ENCODE assay signal across 11 mouse cellular contexts in the genomic region with DNA sequence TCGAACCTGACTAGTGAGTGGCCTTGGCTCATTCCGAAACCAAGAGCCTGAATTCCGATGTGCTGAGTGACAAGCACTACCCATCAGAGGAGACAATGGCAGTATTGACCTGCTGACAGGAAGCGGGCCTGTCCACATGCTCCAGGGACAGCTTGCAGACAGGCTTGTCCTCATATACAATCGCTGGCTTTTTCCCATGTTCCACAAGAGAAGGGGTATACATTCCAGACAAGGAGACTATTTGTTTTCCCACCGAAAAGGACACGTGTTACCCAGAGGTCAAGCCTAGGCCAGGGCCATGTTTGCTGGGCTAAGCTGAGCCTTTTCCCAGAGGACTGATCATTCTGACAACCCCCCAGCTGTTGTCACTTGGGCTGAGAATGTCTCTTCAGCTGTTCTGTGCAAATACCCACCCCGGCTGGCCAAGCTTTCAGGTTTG.
DNase-seq lines count a peak whose midpoint lies in the region; ATAC-seq and TF ChIP-seq lines count a peak whose summit lies in the region.
"Had no signal": no experiment of that assay in that cellular context is flagged by ENCODE, and none has a peak within 500 bp of the region (broad histone marks: within the 10 kb centered on the region; RNA-seq: fewer than 3 reads in every experiment).

No protein-coding gene starts in this region.

- no peaks in the 10 kb centered on the region for H3K9me3 ChIP-seq in hindbrain, embryonic 11.5 days (ENCODE audit: control insufficient read depth, low read length)
- no peaks in the 10 kb centered on the region for H3K9me3 ChIP-seq in hindbrain, postnatal 0 days (ENCODE audit: low read length)
- H3K9me3 ChIP-seq in intestine, postnatal 0 days (ENCODE audit: control insufficient read depth) = no peaks in the 10 kb centered on the region
- H3K9me3 ChIP-seq: forebrain, embryonic 12.5 days had no signal

- no peak for TF ChIP-seq CTCF in hindbrain, postnatal 0 days (IDR thresholded peaks at IDR 0.05; ENCODE audit: low read depth)
- no peak for TF ChIP-seq CTCF in intestine, postnatal 0 days (IDR thresholded peaks at IDR 0.05; ENCODE audit: low read depth)

- H3K27ac ChIP-seq in hindbrain, embryonic 11.5 days (ENCODE audit: low read depth, low read length) = no peak overlapping the region
- H3K27ac ChIP-seq in hindbrain, postnatal 0 days = no peak overlapping the region
- H3K27ac ChIP-seq in intestine, postnatal 0 days (ENCODE audit: low read depth, low read length) = no peak overlapping the region
- H3K27ac ChIP-seq: forebrain, embryonic 12.5 days had no signal

- WGBS in hindbrain, embryonic 11.5 days = 44% methylated on average over 8 of the region's 8 CpGs
- 53% methylated on average over 8 of the region's 8 CpGs for WGBS in hindbrain, postnatal 0 days
- WGBS in intestine, postnatal 0 days = 34% methylated on average over 8 of the region's 8 CpGs

- H3K9ac ChIP-seq in hindbrain, embryonic 11.5 days (ENCODE audit: low read depth, low read length) = no peak overlapping the region
- H3K9ac ChIP-seq in hindbrain, postnatal 0 days (replicated peaks; ENCODE audit: low read length) = no peak overlapping the region
- H3K9ac ChIP-seq in intestine, postnatal 0 days (ENCODE audit: low read depth, low read length) = no peak overlapping the region
- H3K9ac ChIP-seq: forebrain, embryonic 12.5 days had no signal

- H3K27me3 ChIP-seq in hindbrain, embryonic 11.5 days (ENCODE audit: control insufficient read depth, insufficient read depth, low read length) = no peaks in the 10 kb centered on the region
- H3K27me3 ChIP-seq in hindbrain, postnatal 0 days (ENCODE audit: insufficient read depth, low read length) = no peaks in the 10 kb centered on the region
- H3K27me3 ChIP-seq in intestine, postnatal 0 days (replicated peaks; ENCODE audit: control insufficient read depth, insufficient read depth, low read length) = no peaks in the 10 kb centered on the region
- H3K27me3 ChIP-seq: forebrain, embryonic 12.5 days had no signal

- no peak overlapping the region for H3K4me3 ChIP-seq in hindbrain, embryonic 11.5 days (ENCODE audit: low read depth, low read length)
- H3K4me3 ChIP-seq in hindbrain, postnatal 0 days (ENCODE audit: low read length) = no peak overlapping the region
- H3K4me3 ChIP-seq in intestine, postnatal 0 days (ENCODE audit: low read depth, low read length) = no peak overlapping the region
- H3K4me3 ChIP-seq: forebrain, embryonic 12.5 days had no signal

- no peaks in the 10 kb centered on the region for H3K36me3 ChIP-seq in hindbrain, embryonic 11.5 days (ENCODE audit: control insufficient read depth, insufficient read depth, low read length)
- no peaks in the 10 kb centered on the region for H3K36me3 ChIP-seq in hindbrain, postnatal 0 days (ENCODE audit: insufficient read depth, low read length)
- H3K36me3 ChIP-seq in intestine, postnatal 0 days (ENCODE audit: control insufficient read depth, insufficient read depth) = no peaks in the 10 kb centered on the region
- H3K36me3 ChIP-seq: forebrain, embryonic 12.5 days had no signal

- ATAC-seq in hindbrain, embryonic 11.5 days (ENCODE audit: low FRiP score) = peak; percentile 76
- ATAC-seq in hindbrain, postnatal 0 days = no peak
- ATAC-seq in intestine, postnatal 0 days = 0 out of 2 replicates have a peak, but pooled peaks have one; percentile 31

- H3K4me1 ChIP-seq in hindbrain, embryonic 11.5 days (replicated peaks; ENCODE audit: control insufficient read depth, insufficient read depth, low read length) = no peaks in the 10 kb centered on the region
- H3K4me1 ChIP-seq in hindbrain, postnatal 0 days (ENCODE audit: insufficient read depth, low read length) = no peaks in the 10 kb centered on the region
- no peaks in the 10 kb centered on the region for H3K4me1 ChIP-seq in intestine, postnatal 0 days (replicated peaks; ENCODE audit: control insufficient read depth, insufficient read depth, low read length)

- DNase-seq in hindbrain, embryonic 11.5 days (ENCODE audit: low spot score) = peak; percentile 55
- DNase-seq in hindbrain, postnatal 0 days (ENCODE audit: low spot score) = no peak
- peak; percentile 44 for DNase-seq in retina, postnatal 1 day
- no peak for DNase-seq in retina, embryonic 14.5 days (ENCODE audit: low spot score)
- no peak for DNase-seq in T-cell, adult 2 months (ENCODE audit: low spot score)
- no peak for DNase-seq in gastrocnemius, postnatal 14 days
- DNase-seq in natural killer cell, adult 2 months (ENCODE audit: low spot score in 2 of 2) = no peak
- DNase-seq: cerebellum, adult 8-10 months; thymus, adult 18-20 months had no signal

- intact Hi-C loops in gastrocnemius, postnatal 14 days (cut with DNase I; ENCODE audit: low total_unique reads) = no loop called here

- no peak overlapping the region for H3K4me2 ChIP-seq in hindbrain, embryonic 11.5 days (replicated peaks; ENCODE audit: low read depth, low read length)
- no peak overlapping the region for H3K4me2 ChIP-seq in hindbrain, postnatal 0 days (ENCODE audit: low read depth, low read length)
- H3K4me2 ChIP-seq in intestine, postnatal 0 days (replicated peaks; ENCODE audit: low read depth) = no peak overlapping the region
- H3K4me2 ChIP-seq: forebrain, embryonic 12.5 days had no signal

Comparison
In these comparisons a context has a peak if more than half of its experiments do, and no peak if none do; other contexts are left out.
1. DNase-seq: peak in hindbrain, embryonic 11.5 days (single experiment) and retina, postnatal 1 day (single experiment); none in hindbrain, postnatal 0 days (single experiment), retina, embryonic 14.5 days (single experiment), T-cell, adult 2 months (single experiment), gastrocnemius, postnatal 14 days (single experiment) and natural killer cell, adult 2 months (0 of 2).